Mouse (Mus musculus): Measurements from ENCODE around the gene Obsl1.

The Obsl1 gene

DNA sequence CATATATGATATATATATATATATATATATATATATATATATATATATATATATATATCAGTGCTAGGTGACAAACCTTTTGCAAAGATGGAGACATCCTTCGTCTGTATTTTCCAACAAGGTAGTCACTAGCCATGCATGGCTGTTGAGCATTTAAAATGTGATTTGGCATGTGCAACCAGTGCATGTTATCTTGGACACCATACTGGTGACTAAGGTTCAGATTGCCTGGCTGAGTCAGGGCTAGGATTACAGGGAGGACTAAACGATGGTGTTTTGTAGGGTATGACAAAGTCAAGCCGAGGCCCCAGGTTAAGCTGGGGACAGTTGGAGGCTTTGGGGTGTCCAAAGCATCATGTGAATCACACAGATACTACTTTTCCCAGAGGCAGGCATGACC is 50.8 kb downstream of the Obsl1 start:
- no peak for DNase-seq (ENCODE audit: low spot score)

GRCm38 (mm10) chr1:75451900-75452299 is 54.4 kb downstream of the Obsl1 start:
- no peak for DNase-seq (ENCODE audit: low spot score)

- no peak for DNase-seq (ENCODE audit: low spot score)
These were observed 55.8 kb downstream of the Obsl1 start, which contains the start of gene Asic4 for GRCm38 (mm10) chr1:75450314-75451005. Gene Asic4, plus strand, starts transcription at chr1:75450436.

- DNase-seq (ENCODE audit: low spot score): no peak
These were observed 56.7 kb downstream of the Obsl1 start for GRCm38 (mm10) chr1:75449377-75450135.

GRCm38 (mm10) chr1:75448937-75449336 is 57.3 kb downstream of the Obsl1 start:
- DNase-seq (ENCODE audit: low spot score): no peak

DNA sequence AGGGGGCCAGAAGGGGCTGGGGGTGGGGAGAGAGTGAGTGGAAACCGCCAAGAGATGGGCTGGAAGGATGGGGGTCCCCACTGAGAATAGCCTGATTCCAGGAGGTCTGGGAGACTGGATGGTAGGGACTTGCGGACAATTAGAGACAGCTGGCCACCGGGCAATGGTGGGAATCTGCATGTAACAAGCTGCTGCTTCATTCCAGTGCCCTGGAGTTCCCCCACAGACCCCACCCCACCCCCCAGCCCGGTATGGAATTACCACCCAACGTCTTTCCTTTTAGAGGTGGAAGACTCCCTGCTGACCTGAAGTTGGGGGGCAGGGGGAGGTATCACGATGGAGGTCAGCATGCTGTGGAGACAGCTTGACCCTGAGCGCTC is 58.2 kb downstream of the Obsl1 start:
- no peak for DNase-seq (ENCODE audit: low spot score)

- no peak for DNase-seq (ENCODE audit: low spot score)
These were observed 58.8 kb downstream of the Obsl1 start for GRCm38 (mm10) chr1:75447265-75448051.

DNA sequence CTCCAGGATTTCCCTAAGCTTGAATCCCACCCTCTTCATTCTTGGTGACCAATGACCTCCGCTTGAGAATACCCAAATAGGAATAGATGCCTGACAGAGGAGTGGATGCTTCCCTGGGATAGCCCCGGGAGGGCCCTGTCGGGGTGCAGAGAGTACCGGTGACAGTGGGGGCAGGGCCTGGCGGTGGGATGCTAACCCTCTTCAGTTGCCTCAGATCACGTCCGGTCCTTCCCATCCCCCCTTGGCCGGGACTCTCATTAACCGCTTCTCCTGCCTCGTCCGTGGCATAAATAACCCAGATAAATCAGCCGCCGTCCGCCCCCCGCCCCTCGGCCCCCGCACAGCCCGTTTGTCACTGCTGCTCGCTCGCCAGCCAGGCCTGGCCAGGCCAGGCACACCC is 59.6 kb downstream of the Obsl1 start:
- no peak for DNase-seq (ENCODE audit: low spot score)

DNA sequence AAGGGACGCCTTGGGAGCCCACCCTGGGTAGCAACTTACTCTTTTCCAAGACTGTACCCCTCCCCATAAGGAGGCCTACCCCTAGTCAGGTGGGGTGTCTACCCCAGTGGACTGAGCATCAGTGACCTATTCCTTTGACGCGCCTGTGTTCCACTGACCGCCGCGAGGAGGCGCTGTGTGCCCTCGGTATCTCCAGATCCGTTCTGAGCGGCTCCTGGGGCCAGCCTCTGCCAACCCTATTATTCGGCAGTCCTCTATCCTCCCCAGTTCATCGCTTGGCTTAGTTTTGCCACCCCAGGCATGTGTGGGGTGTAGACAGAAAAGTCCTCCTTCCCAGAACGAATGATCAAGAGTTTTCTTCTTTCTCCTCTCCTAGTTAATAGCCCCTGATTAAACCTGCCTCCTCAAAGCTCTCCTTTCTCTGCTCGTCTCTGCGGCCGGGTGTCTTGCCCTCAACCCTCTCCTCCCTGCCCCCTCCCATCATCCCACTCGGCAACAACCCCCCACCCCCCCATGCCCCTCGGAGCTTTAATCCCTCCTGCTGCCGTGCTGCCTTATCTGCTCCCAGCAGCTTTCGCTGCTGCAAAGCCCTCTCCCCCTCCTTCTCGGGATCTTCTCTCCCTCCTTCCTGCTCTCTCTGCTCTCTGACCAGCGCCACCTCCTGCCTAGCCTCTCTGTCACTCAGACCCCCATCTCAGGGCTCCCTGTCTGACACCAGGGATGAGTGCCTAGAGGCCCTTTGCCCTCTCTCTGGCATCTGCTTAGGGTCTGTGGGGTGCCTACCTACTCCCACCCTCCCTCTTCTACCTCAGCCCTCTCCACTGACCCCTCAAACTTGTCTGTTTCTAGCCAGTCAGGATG is 60.3 kb downstream of the Obsl1 start:
- DNase-seq (ENCODE audit: low spot score): peak; percentile 70

GRCm38 (mm10) chr1:75445141-75445701 is 61.0 kb downstream of the Obsl1 start:
- DNase-seq (ENCODE audit: low spot score): no peak

DNA sequence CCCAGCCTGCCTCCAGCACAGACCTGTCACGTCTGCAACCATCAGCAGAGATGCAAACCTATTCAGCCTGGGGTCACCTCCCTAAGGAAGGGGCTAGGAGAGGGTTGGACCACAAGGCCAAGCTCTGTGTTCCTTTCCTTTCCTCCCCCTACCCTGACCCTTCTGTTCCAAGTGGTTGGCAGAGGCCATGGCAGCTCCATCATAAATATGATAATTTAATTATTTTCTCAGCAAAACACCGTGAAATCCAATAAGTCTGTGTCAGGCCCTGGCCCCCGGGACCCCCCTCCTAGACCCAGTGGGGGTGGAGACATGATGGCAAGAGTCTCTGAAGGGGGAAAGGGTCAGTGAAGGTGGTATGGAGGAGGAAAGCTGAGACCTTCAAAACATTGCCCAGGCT is 62.0 kb downstream of the Obsl1 start:
- no peak for DNase-seq (ENCODE audit: low spot score)

- DNase-seq (ENCODE audit: low spot score): no peak
These were observed 62.8 kb downstream of the Obsl1 start for GRCm38 (mm10) chr1:75443247-75444024.

DNA sequence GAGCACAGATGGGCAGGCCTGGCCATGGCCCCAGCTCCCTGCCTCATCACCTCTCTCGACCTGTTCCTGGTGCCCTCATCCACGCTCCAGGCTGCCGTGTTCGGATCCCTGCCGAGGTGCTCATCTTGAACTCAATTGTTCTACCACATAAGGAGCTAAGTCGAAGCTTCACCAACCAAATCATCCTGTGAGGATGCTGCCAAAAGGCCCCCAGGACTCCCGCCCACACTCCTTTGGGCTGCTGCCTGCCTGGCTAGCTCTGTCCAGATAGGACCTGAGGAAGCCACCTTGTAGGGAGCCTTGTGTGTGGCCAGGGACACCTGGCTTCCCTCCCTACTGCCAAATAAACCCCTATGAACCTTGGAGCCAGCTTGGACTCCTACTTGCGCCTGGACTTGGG is 63.4 kb downstream of the Obsl1 start:
- no peak for DNase-seq (ENCODE audit: low spot score)

DNA sequence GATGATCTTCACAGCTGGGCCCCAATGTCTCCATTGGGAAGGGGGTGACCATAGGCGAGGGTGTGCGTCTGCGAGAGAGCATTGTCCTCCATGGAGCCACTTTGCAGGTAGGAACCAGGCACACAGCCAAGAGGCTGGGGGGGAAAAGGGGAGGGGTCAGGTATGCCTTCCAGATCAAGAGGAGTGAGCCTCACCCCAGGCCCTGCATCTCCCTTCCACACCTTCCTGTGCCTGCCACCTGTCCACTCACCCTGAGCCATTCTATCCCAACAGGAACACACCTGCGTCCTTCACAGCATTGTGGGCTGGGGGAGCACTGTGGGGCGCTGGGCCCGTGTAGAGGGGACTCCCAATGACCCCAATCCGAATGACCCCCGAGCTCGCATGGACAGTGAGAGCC is 64.1 kb downstream of the Obsl1 start:
- no peak for DNase-seq (ENCODE audit: low spot score)

DNA sequence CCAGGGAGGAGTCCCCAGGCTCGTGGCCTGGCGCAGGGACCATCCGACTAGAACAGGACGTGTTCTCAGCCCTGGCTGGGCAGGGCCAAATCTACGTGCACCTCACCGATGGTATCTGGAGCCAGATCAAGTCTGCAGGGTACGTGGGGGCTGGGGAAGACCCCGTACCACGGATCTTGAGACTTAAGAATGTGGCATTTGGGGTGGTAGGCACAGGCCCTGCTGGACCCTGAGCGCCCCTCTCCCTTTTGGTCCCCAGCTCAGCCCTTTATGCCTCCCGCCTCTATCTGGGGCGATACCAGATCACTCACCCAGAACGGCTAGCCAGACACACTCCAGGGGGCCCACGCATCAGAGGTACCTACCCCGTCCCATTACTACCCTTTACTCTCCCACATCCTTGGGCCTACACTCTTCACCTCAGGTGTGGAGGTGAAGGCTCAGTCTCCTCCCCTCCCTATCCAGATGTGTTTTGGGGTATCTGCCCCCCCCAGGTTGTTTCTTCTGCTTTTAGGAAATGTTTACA is 64.7 kb downstream of the Obsl1 start:
- DNase-seq (ENCODE audit: low spot score): no peak

- DNase-seq (ENCODE audit: low spot score): no peak
These were observed 65.6 kb downstream of the Obsl1 start for GRCm38 (mm10) chr1:75440661-75441060.

- DNase-seq (ENCODE audit: low spot score): no peak
These were observed 67.5 kb downstream of the Obsl1 start for GRCm38 (mm10) chr1:75438782-75439181.

- DNase-seq (ENCODE audit: low spot score): peak; percentile 84
These were observed 70.5 kb downstream of the Obsl1 start, which contains the start of gene Gmppa for GRCm38 (mm10) chr1:75435475-75436328. Gene Gmppa, plus strand, starts transcription at chr1:75435930.
